Comparison of ENCODE assay signal across 35 mouse cellular contexts in genomic region chr3:148134646-148135045, GRCm38 (mm10).
"Had no signal": no experiment of that assay in that cellular context is flagged by ENCODE, and none has a peak within 500 bp of the region (broad histone marks: within the 10 kb centered on the region; RNA-seq: fewer than 3 reads in every experiment).

No protein-coding gene starts in this region.

- ATAC-seq: hindbrain, embryonic 16.5 days; hindbrain, postnatal 0 days; inflammation-experienced regulatory T-cells, adult 6 months; intestine, embryonic 15.5 days; intestine, embryonic 16.5 days; intestine, postnatal 0 days had no signal

- H3K4me3 ChIP-seq: heart, embryonic 10.5 days; heart, embryonic 12.5 days; heart, embryonic 13.5 days; heart, embryonic 15.5 days; hindbrain, embryonic 10.5 days; hindbrain, embryonic 12.5 days; hindbrain, embryonic 13.5 days; hindbrain, embryonic 15.5 days; intestine, embryonic 15.5 days; kidney, embryonic 15.5 days; layer of hippocampus, adult 2 months had no signal

- H3K27ac ChIP-seq: heart, embryonic 10.5 days; heart, embryonic 13.5 days; heart, embryonic 15.5 days; hindbrain, embryonic 10.5 days; hindbrain, embryonic 12.5 days; hindbrain, embryonic 13.5 days; hindbrain, embryonic 14.5 days; hindbrain, embryonic 15.5 days; hindbrain, postnatal 0 days; intestine, embryonic 15.5 days; kidney, embryonic 15.5 days; kidney, postnatal 0 days; layer of hippocampus, adult 2 months had no signal

- H3K9me3 ChIP-seq: heart, embryonic 10.5 days; heart, embryonic 12.5 days; heart, embryonic 13.5 days; heart, embryonic 15.5 days; hindbrain, embryonic 10.5 days; hindbrain, embryonic 12.5 days; hindbrain, embryonic 13.5 days; hindbrain, embryonic 15.5 days; intestine, embryonic 15.5 days; kidney, embryonic 15.5 days had no signal

- H3K36me3 ChIP-seq: heart, embryonic 10.5 days; heart, embryonic 12.5 days; heart, embryonic 13.5 days; heart, embryonic 15.5 days; hindbrain, embryonic 10.5 days; hindbrain, embryonic 12.5 days; hindbrain, embryonic 13.5 days; hindbrain, embryonic 15.5 days; intestine, embryonic 15.5 days; kidney, embryonic 15.5 days had no signal

- H3K4me2 ChIP-seq: heart, embryonic 11.5 days; heart, embryonic 12.5 days; heart, embryonic 13.5 days; heart, embryonic 15.5 days; hindbrain, embryonic 12.5 days; hindbrain, embryonic 13.5 days; hindbrain, embryonic 14.5 days; hindbrain, embryonic 15.5 days; intestine, embryonic 15.5 days; kidney, embryonic 15.5 days had no signal

- H3K9ac ChIP-seq: heart, embryonic 12.5 days; heart, embryonic 13.5 days; heart, embryonic 15.5 days; hindbrain, embryonic 12.5 days; hindbrain, embryonic 13.5 days; hindbrain, embryonic 14.5 days; hindbrain, embryonic 15.5 days; intestine, embryonic 15.5 days; kidney, embryonic 15.5 days had no signal

- DNase-seq: heart, postnatal 10 days; heart, postnatal 14 days; heart, postnatal 36 days; heart, postnatal 4 days; kidney, adult 11 months; kidney, adult 18-20 months; kidney, adult 2 months; kidney, adult 8-10 months; kidney, adult 9 months; kidney, postnatal 10 days; kidney, postnatal 14 days; kidney, postnatal 25 days; kidney, postnatal 36 days; kidney, postnatal 4 days; layer of hippocampus, adult 9-11 months; layer of hippocampus, postnatal 36 days had no signal

- H3K27me3 ChIP-seq: heart, embryonic 12.5 days; heart, embryonic 13.5 days; heart, embryonic 15.5 days; hindbrain, embryonic 12.5 days; hindbrain, embryonic 13.5 days; hindbrain, embryonic 15.5 days; intestine, embryonic 15.5 days; kidney, embryonic 15.5 days had no signal

- H3K4me1 ChIP-seq: heart, embryonic 10.5 days; heart, embryonic 12.5 days; heart, embryonic 13.5 days; heart, embryonic 15.5 days; hindbrain, embryonic 10.5 days; hindbrain, embryonic 12.5 days; hindbrain, embryonic 13.5 days; hindbrain, embryonic 15.5 days; intestine, embryonic 15.5 days; kidney, embryonic 15.5 days had no signal
